ENCODE assay signal across 9 mouse cellular contexts in the genomic region with DNA sequence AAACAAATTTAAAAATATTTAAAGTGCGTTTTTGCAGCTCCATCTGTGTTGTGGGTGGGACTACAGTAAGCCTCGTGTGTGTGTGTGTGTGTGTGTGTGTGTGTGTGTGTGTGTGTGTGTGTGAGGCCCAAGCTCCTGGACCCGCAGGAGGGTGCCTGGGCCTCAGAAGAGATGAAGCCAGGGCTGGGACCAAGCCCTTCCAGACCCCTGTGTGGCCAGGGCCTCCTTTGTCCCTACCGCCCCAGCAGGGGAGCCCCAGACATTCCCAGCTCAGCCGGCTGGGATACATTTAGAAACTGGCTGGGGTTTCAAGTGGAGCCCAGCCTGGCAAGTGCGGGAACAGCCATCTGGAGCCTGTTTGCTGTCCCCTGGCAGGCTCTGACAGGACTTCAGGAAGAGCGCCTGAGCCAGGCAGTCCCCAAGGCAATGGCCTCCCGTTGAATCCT. TPM values are rescaled to one million over a fixed set of nuclear protein-coding genes. Genes with fewer than 3 reads are reported as not detected.
DNase-seq lines count a peak whose midpoint lies in the region; ATAC-seq and TF ChIP-seq lines count a peak whose summit lies in the region.
"Had no signal": no experiment of that assay in that cellular context is flagged by ENCODE, and none has a peak within 500 bp of the region (broad histone marks: within the 10 kb centered on the region; RNA-seq: fewer than 3 reads in every experiment).

No protein-coding gene starts in this region.

- peak; percentile 79; the same call in 1 of the 2 replicates for TF ChIP-seq EP300 in heart, adult 2 months (IDR thresholded peaks at IDR 0.05; ENCODE audit: insufficient read depth, low read depth, low read length)

- TF ChIP-seq CTCF in heart, adult 2 months (IDR thresholded peaks at IDR 0.05): peak; percentile 21; the same call in 1 of the 2 replicates

- 0 out of 2 replicates have a peak overlapping the region, but pooled peaks have one; percentile 11 for H3K9ac ChIP-seq in embryonic facial prominence, embryonic 13.5 days
- no peak overlapping the region for H3K9ac ChIP-seq in heart, adult 2 months (ENCODE audit: low read depth, low read length)
- H3K9ac ChIP-seq in lung, embryonic 16.5 days (ENCODE audit: low read length): peak overlapping the region; percentile 37; the same call in 1 of the 2 replicates
- no peak overlapping the region for H3K9ac ChIP-seq in stomach, embryonic 16.5 days (ENCODE audit: low read length)

- no peak overlapping the region for H3K4me3 ChIP-seq in embryonic facial prominence, embryonic 13.5 days
- H3K4me3 ChIP-seq in heart, adult 2 months: no peak overlapping the region
- H3K4me3 ChIP-seq in lung, embryonic 16.5 days (ENCODE audit: low read length): no peak overlapping the region
- no peak overlapping the region for H3K4me3 ChIP-seq in stomach, embryonic 16.5 days (replicated peaks; ENCODE audit: low read length)
- H3K4me3 ChIP-seq: megakaryocyte, embryonic 14.5 days had no signal

- H3K27ac ChIP-seq in embryonic facial prominence, embryonic 13.5 days: peak overlapping the region; percentile 90
- H3K27ac ChIP-seq in heart, adult 2 months: no peak overlapping the region; the same call in 1 of the 2 replicates
- peak overlapping the region; percentile 76 for H3K27ac ChIP-seq in lung, embryonic 16.5 days (ENCODE audit: low read length)
- H3K27ac ChIP-seq in stomach, embryonic 16.5 days (ENCODE audit: low read length): peak overlapping the region; percentile 81

- H3K27me3 ChIP-seq in embryonic facial prominence, embryonic 13.5 days: no peaks in the 10 kb centered on the region
- no peaks in the 10 kb centered on the region for H3K27me3 ChIP-seq in heart, adult 2 months (ENCODE audit: control insufficient read depth, insufficient read depth, low read length)
- no peaks in the 10 kb centered on the region for H3K27me3 ChIP-seq in lung, embryonic 16.5 days (ENCODE audit: control insufficient read depth, insufficient read depth, low read depth, low read length)
- H3K27me3 ChIP-seq in stomach, embryonic 16.5 days (ENCODE audit: control insufficient read depth, insufficient read depth, low read length): no peaks in the 10 kb centered on the region

- WGBS in embryonic facial prominence, embryonic 13.5 days: 8% methylated on average over 7 of the region's 8 CpGs
- WGBS in heart, adult 2 months: 24% methylated on average over 8 of the region's 8 CpGs
- WGBS in lung, embryonic 16.5 days: 19% methylated on average over 8 of the region's 8 CpGs
- WGBS in stomach, embryonic 16.5 days: 16% methylated on average over 8 of the region's 8 CpGs

- peak overlapping the region; percentile 14; the same call in 1 of the 2 replicates for H3K4me2 ChIP-seq in embryonic facial prominence, embryonic 13.5 days
- no peak overlapping the region for H3K4me2 ChIP-seq in lung, embryonic 16.5 days (ENCODE audit: low read depth, low read length)
- no peak overlapping the region for H3K4me2 ChIP-seq in stomach, embryonic 16.5 days (ENCODE audit: low read depth, low read length)

- H3K4me1 ChIP-seq in embryonic facial prominence, embryonic 13.5 days: peaks cover 46% of the 10 kb centered on the region
- H3K4me1 ChIP-seq in heart, adult 2 months (ENCODE audit: control insufficient read depth, insufficient read depth, low read length): peaks cover 1% of the 10 kb centered on the region; the same call in 1 of the 2 replicates
- peaks cover 15% of the 10 kb centered on the region for H3K4me1 ChIP-seq in lung, embryonic 16.5 days (replicated peaks; ENCODE audit: control insufficient read depth, insufficient read depth, low read length)
- H3K4me1 ChIP-seq in stomach, embryonic 16.5 days (ENCODE audit: control insufficient read depth, insufficient read depth, low read length): peaks cover 11% of the 10 kb centered on the region

- H3K36me3 ChIP-seq in embryonic facial prominence, embryonic 13.5 days: no peaks in the 10 kb centered on the region
- no peaks in the 10 kb centered on the region for H3K36me3 ChIP-seq in heart, adult 2 months (ENCODE audit: control insufficient read depth, insufficient read depth, low read length)
- H3K36me3 ChIP-seq in lung, embryonic 16.5 days (ENCODE audit: control insufficient read depth, insufficient read depth, low read length): no peaks in the 10 kb centered on the region
- H3K36me3 ChIP-seq in stomach, embryonic 16.5 days (ENCODE audit: control insufficient read depth, insufficient read depth, low read length): no peaks in the 10 kb centered on the region

- no peak for TF ChIP-seq POLR2A in heart, adult 2 months (IDR thresholded peaks at IDR 0.05; ENCODE audit: insufficient read depth, low read depth, low read length)

- peaks cover 5% of the 10 kb centered on the region; the same call in 1 of the 2 replicates for H3K9me3 ChIP-seq in embryonic facial prominence, embryonic 13.5 days
- H3K9me3 ChIP-seq in lung, embryonic 16.5 days (ENCODE audit: control insufficient read depth, low read length): 0 out of 2 replicates have a peak, but pooled peaks cover 3% of the 10 kb centered on the region
- peaks cover 4% of the 10 kb centered on the region for H3K9me3 ChIP-seq in stomach, embryonic 16.5 days (replicated peaks; ENCODE audit: control insufficient read depth, low read length)

- no peaks in the 10 kb centered on the region for H3K79me2 ChIP-seq in heart, adult 2 months (replicated peaks; ENCODE audit: control insufficient read depth, insufficient read depth, low read length)

- DNase-seq in cerebellum, adult 8-10 months: peak; percentile 82
- DNase-seq in heart, adult 2 months: peak; percentile 68 to 82
- DNase-seq in layer of hippocampus, adult 18-20 months (ENCODE audit: low spot score in 2 of 2): peak; percentile 78 to 84
- no peak for DNase-seq in spleen, postnatal 14 days (ENCODE audit: low spot score in 2 of 2)
- DNase-seq in yolk sac, embryonic 10.5 days (ENCODE audit: low spot score): no peak

- 0 out of 2 replicates have a peak, but pooled peaks have one; percentile 40 for ATAC-seq in embryonic facial prominence, embryonic 13.5 days (ENCODE audit: insufficient number of reproducible peaks, insufficient read depth, low FRiP score, low TSS enrichment, low read depth)
- peak; percentile 93 for ATAC-seq in lung, embryonic 16.5 days (ENCODE audit: low read depth)
- ATAC-seq in stomach, embryonic 16.5 days (ENCODE audit: insufficient read depth, low FRiP score): peak; percentile 83

- intact Hi-C loops in heart, adult 2 months (cut with DNase I): no loop called here

RNA-seq across cellular contexts. Expression of gene Emid1, which starts 13.4 kb away (rescaled TPM):
- 50.4 and 50.8 TPM in 2 replicates for polyA plus RNA-seq in embryonic facial prominence, embryonic 13.5 days (2015; fragmentation: Nextera tagmentation; extraction: Ambion mirVana)
- 1 to 10 TPM in 1 of 2 experiments, under 1 TPM in 1; 0.82 to 1.2 TPM for total RNA-seq in heart, adult 2 months (2021)
- 2.5 and 3.8 TPM in 2 replicates for polyA plus RNA-seq in heart, adult 2 months (2012; rRNA removed)
- 1 to 10 TPM; 3.3 to 3.7 TPM for total RNA-seq in layer of hippocampus, adult 18-20 months (2021)
- polyA plus RNA-seq in lung, embryonic 16.5 days (2015; fragmentation: Nextera tagmentation; extraction: Ambion mirVana): 46.7 and 52.2 TPM in 2 replicates
- 59.1 and 60.4 TPM in 2 replicates for polyA plus RNA-seq in stomach, embryonic 16.5 days (2015; fragmentation: Nextera tagmentation; extraction: Ambion mirVana)

Comparison
In these comparisons a context has a peak if more than half of its experiments do, and no peak if none do; other contexts are left out.
1. DNase-seq: peak in cerebellum, adult 8-10 months (single experiment), heart, adult 2 months (2 of 2) and layer of hippocampus, adult 18-20 months (2 of 2); none in spleen, postnatal 14 days (0 of 2) and yolk sac, embryonic 10.5 days (single experiment).
2. ATAC-seq: peak in every context shown above with its lines; median percentile 93 in lung, embryonic 16.5 days; 83 in stomach, embryonic 16.5 days; 40 in embryonic facial prominence, embryonic 13.5 days.
3. H3K9ac ChIP-seq: peak in embryonic facial prominence, embryonic 13.5 days (single experiment) and lung, embryonic 16.5 days (single experiment); none in heart, adult 2 months (single experiment) and stomach, embryonic 16.5 days (single experiment).